Mouse (Mus musculus): ENCODE results near the gene Zmiz2. TPM values are rescaled to one million over a fixed set of nuclear protein-coding genes. Genes with fewer than 3 reads are reported as not detected.
A peak's percentile ranks its signal among the peaks of the same experiment; 100 is the strongest.
"Not testable (repeated sequence)": the region's sequence is repeated elsewhere in the genome, so short reads cannot be mapped to it uniquely, and the experiment has no call there.

Zmiz2 gene
- polyA plus RNA-seq, 1 experiment from 2014 or later, result 7.3 TPM

DNA sequence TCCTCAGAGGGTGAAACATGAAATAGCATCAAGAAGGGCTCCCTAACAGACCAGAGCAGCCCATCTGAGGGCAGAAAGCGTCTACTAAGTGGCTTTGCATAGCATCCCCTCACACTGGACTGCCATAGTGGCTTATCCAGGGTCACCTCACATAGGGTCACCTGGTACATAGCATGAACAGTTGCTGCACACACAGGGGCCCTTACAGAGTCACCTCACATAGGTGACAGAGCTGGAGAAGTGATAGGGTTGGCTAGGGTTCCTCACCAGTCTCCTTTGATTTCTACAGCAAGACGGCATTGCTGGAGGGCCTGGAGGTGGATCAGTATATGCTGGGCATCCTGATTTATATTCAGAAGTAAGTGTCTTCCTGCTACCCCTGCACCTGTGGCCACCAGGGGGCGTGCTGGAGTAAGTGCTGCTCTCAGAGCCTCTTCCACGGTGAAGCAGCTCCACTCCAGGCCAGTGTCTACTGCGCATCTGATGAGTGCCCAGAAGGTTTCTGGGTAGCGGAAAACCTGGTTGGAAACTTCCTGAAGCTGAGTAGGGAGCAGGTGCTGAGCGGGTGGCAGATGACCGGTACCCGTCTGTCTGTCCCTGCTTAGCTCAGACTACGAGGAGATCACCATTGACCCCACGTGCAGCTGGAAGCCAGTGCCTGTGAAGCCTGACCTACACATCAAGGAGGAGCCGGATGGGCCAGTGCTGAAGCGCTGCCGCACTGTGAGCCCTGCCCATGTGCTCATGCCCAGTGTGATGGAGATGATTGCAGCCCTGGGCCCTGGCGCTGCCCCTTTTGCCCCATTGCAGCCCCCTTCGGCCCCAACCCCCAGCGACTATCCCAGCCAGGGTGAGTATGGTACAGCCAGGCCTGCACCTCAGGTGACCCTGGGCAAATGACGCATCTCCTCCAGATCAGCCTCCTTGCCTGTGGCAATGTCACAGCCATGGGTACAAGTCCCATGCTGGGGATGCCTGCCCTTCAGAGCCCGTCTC is 13.9 kb downstream of the Zmiz2 start:
- Histone ChIP-seq H3K9ac (no peak overlapping the region), H3K4me3 (no peak overlapping the region), H3K27me3 (replicated peaks) (no peaks in the 10 kb centered on the region), H3K36me3 (peaks cover 78% of the 10 kb centered on the region), H3K9me3 (no peaks in the 10 kb centered on the region), H3K4me2 (no peak overlapping the region), H3K4me1 (peaks cover 36% of the 10 kb centered on the region), H3K27ac (replicated peaks) (no peak overlapping the region)
- ATAC-seq (ENCODE audit: extremely low read depth, insufficient number of reproducible peaks, low FRiP score, low TSS enrichment), result no peak
- 85% methylated on average over 19 of the region's 19 CpGs for WGBS

DNA sequence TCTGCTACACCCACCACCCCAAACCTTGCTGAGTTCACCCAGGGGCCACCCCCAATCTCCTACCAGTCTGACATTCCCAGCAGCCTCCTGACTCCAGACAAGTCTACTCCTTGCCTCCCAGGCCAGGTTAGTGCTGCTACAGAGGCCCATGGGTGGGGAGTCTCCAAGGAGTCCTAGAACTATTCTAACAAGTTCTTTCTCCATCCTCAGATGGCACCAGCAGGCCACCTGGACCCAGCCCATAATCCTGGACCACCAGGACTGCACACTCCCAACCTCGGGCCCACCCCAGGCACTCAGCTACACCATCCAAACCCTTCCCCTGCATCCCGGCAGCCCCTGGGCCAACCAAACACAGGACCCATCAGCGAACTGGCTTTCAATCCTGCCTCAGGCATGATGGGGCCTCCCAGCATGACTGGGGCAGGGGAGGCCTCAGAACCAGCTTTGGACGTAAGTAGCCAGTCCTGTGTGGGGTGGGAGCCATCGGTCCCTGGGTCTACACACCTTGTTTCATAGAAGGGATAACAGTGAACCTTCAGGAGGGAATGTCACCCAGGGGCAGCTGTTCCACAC is 15.0 kb downstream of the Zmiz2 start:
- 90% methylated on average over 5 of the region's 5 CpGs for WGBS
- no peak overlapping the region for H3K9ac ChIP-seq

DNA sequence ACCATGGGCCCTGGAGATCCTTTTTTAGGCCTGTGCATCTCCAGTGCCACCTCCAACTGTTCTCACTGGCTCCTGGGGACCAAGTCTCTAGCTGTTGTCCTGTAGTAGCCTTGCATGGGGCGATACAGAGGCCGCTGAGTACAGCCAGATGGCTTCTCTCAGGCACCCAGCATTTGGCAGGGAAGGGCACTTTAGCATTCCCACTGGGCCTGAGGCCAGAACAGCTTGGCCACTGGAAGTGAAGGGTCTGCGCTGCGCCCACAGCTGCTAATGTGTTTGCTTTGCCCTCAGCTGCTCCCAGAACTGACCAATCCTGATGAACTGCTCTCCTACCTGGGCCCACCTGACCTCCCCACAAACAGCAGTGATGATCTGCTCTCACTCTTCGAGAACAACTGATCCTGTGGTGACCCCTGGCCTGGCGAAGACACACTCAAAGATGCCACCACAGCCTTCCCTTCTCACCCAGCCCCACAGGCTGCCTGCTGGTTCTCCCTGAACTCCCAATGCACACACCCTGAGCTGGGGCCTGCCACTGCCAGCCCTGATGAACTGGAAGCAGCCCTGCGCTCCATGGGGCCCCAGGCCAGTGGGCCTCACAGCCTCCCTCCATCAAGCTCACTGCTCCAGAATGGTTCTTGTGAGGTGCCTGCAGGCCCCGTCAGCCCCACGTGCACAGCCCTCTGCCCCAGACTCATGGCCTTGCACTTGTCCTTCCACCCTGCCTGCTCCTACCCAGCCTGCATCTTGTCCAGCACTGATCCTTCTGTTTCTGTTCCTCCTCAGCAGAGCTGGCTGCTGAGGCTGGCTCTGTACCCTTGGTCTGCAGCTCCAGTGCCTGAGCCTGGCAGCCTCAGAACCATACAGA is 16.1 kb downstream of the Zmiz2 start:
- Histone ChIP-seq H3K27ac (replicated peaks) (peak overlapping the region; percentile 91), H3K9me3 (no peaks in the 10 kb centered on the region), H3K36me3 (peaks cover 57% of the 10 kb centered on the region), H3K4me3 (no peak overlapping the region), H3K4me2 (no peak overlapping the region), H3K4me1 (peaks cover 36% of the 10 kb centered on the region), H3K9ac (peak overlapping the region; percentile 54), H3K27me3 (replicated peaks) (no peaks in the 10 kb centered on the region)
- ATAC-seq (ENCODE audit: extremely low read depth, insufficient number of reproducible peaks, low FRiP score, low TSS enrichment), result no peak
- WGBS, result 72% methylated on average over 9 of the region's 9 CpGs

More for the DNA sequence above, 15.0 kb downstream of the Zmiz2 start:
- no peak for ATAC-seq (ENCODE audit: extremely low read depth, insufficient number of reproducible peaks, low FRiP score, low TSS enrichment)
- H3K27me3 ChIP-seq (replicated peaks), result no peaks in the 10 kb centered on the region
- H3K27ac ChIP-seq (replicated peaks), result no peak overlapping the region
- H3K4me1 ChIP-seq, result peaks cover 36% of the 10 kb centered on the region
- no peak overlapping the region for H3K4me3 ChIP-seq
- H3K9me3 ChIP-seq, result no peaks in the 10 kb centered on the region
- no peak overlapping the region for H3K4me2 ChIP-seq
- peaks cover 67% of the 10 kb centered on the region for H3K36me3 ChIP-seq

DNA sequence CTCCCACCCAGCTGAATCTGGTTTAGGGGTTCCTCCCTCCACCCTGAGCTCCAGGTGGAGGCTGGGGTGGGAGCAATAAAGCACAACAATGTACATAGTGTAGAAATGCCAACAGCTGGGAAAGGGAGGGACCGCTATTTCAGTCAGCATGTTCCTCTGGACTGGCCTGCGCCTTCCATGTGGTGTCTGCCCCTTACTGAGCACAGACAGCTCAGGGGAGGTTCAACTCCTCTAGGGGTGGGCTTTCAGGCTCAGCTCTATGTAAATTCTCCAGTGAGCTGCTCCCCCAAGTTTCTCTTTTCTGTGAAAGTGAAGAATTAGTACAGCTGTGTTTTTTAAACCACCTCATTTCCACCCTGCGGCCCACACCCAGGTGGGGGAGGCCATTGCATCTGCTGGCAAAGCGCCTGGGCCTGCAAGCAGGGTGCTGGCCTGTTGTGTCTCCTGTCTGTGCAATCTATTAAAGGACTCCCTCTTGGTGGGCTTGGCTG is 16.8 kb downstream of the Zmiz2 start:
- Histone ChIP-seq H3K27me3 (replicated peaks) (no peaks in the 10 kb centered on the region), H3K9me3 (no peaks in the 10 kb centered on the region), H3K9ac (peak overlapping the region; percentile 65), H3K27ac (replicated peaks) (peak overlapping the region; percentile 91), H3K4me1 (peaks cover 36% of the 10 kb centered on the region), H3K36me3 (peaks cover 50% of the 10 kb centered on the region), H3K4me3 (no peak overlapping the region), H3K4me2 (no peak overlapping the region)
- 54% methylated on average over 4 of the region's 4 CpGs for WGBS
- no peak for ATAC-seq (ENCODE audit: extremely low read depth, insufficient number of reproducible peaks, low FRiP score, low TSS enrichment)

DNA sequence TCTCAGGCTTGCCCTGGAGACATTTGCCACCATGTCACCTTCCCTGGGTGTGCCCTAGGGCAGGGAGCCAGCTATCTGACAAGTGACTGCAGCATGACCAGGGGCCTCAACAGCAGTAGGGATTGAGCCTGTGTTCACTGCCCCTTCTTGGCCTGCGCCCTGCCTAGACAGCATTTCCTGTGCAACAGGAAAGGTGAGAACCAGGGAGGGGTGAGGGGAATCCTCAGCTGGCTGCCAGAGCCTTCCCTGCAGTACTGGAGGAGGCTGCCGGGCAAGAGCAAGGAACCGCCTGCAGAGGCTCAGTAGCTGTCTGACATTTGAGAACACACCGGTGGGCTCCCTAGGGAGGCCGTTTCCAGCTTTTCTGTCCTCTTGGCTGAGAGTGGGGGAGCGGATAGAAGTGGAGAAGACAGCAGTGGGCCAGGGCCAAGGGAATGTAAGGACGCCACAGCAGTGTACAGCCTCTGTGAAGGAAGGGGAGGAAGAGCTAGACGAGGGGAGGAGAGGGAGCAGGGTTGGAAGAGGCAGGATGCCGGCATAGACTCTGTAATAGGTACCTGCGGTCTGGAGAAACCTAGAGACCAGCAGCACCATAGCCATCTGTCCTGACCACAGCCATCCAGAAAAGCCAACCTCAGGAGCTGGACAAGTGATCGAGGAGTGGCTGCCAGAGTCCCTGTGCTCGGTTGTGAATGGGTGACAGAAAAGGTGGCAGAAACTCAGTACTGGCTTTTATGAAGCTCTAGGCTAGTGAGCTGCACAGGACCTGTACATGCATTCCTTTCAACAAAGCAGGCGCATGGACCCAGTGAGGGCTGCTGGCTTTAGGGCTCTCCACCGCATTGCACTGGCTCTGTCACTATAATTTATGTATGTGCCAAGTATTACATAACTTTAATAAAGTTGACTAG is 17.6 kb downstream of the Zmiz2 start:
- Histone ChIP-seq H3K36me3 (peaks cover 41% of the 10 kb centered on the region), H3K4me2 (peak overlapping the region; percentile 32), H3K9me3 (no peaks in the 10 kb centered on the region), H3K4me1 (peaks cover 37% of the 10 kb centered on the region), H3K9ac (peak overlapping the region; percentile 70), H3K4me3 (no peak overlapping the region), H3K27ac (replicated peaks) (peak overlapping the region; percentile 91), H3K27me3 (replicated peaks) (no peaks in the 10 kb centered on the region)
- peak; percentile 56 for ATAC-seq (ENCODE audit: extremely low read depth, insufficient number of reproducible peaks, low FRiP score, low TSS enrichment)
- 27% methylated on average over 14 of the region's 14 CpGs for WGBS

DNA sequence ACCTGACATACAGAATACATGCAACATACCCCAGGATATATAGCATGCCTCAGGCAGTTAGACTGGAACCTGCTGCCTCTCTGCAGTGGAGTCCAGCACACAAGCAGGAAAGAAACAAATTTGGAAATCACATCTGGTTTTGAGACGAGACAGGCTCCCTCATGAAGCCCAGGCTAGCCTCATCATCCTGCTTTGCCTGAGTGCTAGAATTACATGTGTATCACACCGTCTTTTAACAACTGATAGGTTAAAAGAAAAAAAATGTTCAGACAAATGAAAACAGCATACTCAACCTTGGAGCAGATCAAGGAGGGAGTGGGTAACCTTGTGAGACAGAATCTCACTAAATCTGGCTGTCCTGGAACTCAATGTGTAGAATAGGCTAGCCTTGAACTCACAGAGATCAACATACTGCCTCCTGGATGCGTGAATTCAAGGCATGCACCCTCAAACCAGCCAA is 18.3 kb downstream of the Zmiz2 start:
- no peak overlapping the region for H3K4me3 ChIP-seq
- H3K27ac ChIP-seq (replicated peaks), result peak overlapping the region; percentile 91
- peak overlapping the region; percentile 70; the same call in 1 of the 2 replicates for H3K9ac ChIP-seq
- H3K4me1 ChIP-seq, result peaks cover 39% of the 10 kb centered on the region
- 85% methylated on average over 3 of the region's 3 CpGs for WGBS
- ATAC-seq (ENCODE audit: extremely low read depth, insufficient number of reproducible peaks, low FRiP score, low TSS enrichment), result no peak
- H3K9me3 ChIP-seq, result no peaks in the 10 kb centered on the region
- no peak overlapping the region for H3K4me2 ChIP-seq
- no peaks in the 10 kb centered on the region for H3K27me3 ChIP-seq (replicated peaks)
- peaks cover 34% of the 10 kb centered on the region for H3K36me3 ChIP-seq

DNA sequence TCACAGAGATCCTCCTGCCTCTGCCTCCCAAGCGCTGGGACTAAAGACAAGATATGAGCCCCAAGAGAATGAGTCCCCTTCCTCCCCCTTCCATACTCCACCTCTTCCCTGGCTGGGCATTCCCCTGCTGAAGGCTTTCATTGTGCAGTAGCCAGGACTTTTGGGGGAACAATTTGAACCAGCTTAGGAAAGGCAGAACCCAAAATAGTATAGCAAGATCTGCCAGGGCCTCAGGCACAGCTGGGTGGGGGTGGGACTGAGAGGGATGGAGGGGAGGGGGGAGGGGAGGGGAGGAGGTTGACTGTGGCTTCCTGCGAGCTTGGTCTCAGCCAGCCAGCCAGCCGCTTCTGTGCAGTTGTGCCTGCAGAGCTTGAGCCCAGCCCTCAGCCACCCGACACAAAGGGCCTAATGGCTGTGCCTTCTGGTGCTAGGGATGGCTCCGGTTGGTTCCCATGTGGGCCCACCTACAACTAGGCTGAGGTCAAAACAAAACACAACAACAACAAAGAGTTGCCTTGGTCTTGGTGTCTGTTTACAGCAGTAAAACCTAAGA is 21.3 kb downstream of the Zmiz2 start:
- WGBS, result 46% methylated on average over 5 of the region's 5 CpGs
- H3K27ac ChIP-seq (replicated peaks), result no peak overlapping the region
- no peak overlapping the region for H3K4me3 ChIP-seq
- H3K36me3 ChIP-seq, result peaks cover 5% of the 10 kb centered on the region
- no peaks in the 10 kb centered on the region for H3K27me3 ChIP-seq (replicated peaks)
- H3K4me1 ChIP-seq, result peaks cover 33% of the 10 kb centered on the region
- no peaks in the 10 kb centered on the region for H3K9me3 ChIP-seq
- no peak overlapping the region for H3K9ac ChIP-seq
- no peak for ATAC-seq (ENCODE audit: extremely low read depth, insufficient number of reproducible peaks, low FRiP score, low TSS enrichment)
- H3K4me2 ChIP-seq, result no peak overlapping the region

DNA sequence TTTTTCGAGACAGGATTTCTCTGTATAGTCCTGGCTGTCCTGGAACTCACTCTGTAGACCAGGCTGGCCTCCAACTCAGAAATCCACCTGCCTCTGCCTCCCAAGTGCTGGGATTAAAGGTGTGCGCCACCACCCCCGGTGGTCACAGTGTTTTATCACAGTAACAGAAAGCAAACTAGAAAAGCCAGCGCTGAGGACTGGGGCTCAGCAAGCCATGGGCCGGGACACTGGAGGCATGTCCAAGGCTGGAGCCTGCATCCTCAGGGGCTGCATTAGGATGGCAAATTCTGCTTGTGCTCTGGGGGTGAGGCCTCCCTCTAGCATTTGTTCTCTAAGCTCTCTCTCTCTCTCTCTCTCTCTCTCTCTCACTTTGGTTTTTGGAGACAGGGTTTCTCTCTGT is 21.9 kb downstream of the Zmiz2 start:
- H3K4me2 ChIP-seq; H3K4me3 ChIP-seq; H3K36me3 ChIP-seq; ATAC-seq (ENCODE audit: extremely low read depth, insufficient number of reproducible peaks, low FRiP score, low TSS enrichment); H3K27me3 ChIP-seq (replicated peaks); H3K9me3 ChIP-seq; H3K27ac ChIP-seq (replicated peaks); H3K9ac ChIP-seq: not testable (repeated sequence)
- 85% methylated on average over 5 of the region's 5 CpGs for WGBS
- peaks cover 28% of the 10 kb centered on the region for H3K4me1 ChIP-seq

DNA sequence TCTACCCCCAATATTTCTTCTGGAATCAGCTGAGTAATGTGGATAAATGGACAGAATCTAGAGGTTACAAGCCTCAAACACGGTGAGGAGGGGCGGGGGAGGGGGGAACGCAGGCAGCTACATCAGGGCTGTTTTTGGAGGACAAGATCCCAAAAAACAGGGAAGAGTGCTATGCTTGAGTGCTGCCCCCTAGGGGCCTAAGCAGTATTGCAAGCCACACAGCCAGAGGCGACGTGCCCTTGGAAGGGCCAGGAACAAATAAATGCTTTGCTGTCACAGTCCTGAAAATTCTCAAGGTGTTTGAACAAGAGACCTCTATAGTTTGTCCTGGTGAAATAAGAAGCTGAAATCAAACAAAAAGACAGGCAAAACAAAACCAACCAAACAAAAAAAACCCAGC is 22.8 kb downstream of the Zmiz2 start:
- H3K4me1 ChIP-seq, result peaks cover 19% of the 10 kb centered on the region
- no peak for ATAC-seq (ENCODE audit: extremely low read depth, insufficient number of reproducible peaks, low FRiP score, low TSS enrichment)
- no peak overlapping the region for H3K4me3 ChIP-seq
- H3K4me2 ChIP-seq, result no peak overlapping the region
- H3K27ac ChIP-seq (replicated peaks), result no peak overlapping the region
- no peaks in the 10 kb centered on the region for H3K36me3 ChIP-seq
- H3K9ac ChIP-seq, result no peak overlapping the region
- no peaks in the 10 kb centered on the region for H3K27me3 ChIP-seq (replicated peaks)
- 5% methylated on average over 5 of the region's 5 CpGs for WGBS
- no peaks in the 10 kb centered on the region for H3K9me3 ChIP-seq

DNA sequence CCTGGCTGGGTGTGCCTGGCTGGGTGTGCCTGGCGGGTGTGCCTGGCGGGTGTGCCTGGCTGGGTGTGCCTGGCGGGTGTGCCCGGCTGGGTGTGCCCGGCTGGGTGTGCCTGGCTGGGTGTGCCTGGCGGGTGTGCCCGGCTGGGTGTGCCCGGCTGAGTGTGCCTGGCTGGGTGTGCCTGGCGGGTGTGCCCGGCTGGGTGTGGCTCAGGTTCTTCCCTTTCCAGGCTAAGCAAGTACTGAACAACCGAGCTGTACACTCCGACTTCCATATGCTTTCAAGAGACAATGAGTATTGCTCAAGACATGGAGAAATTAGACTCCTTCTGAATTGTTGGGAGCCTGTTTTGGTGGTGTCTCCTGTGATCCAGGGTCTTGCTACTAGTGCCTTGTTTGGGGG is 24.4 kb downstream of the Zmiz2 start:
- no peak overlapping the region for H3K4me3 ChIP-seq
- H3K36me3 ChIP-seq, result peaks cover 14% of the 10 kb centered on the region
- peaks cover 27% of the 10 kb centered on the region for H3K4me1 ChIP-seq
- no peak overlapping the region for H3K9ac ChIP-seq
- H3K9me3 ChIP-seq, result no peaks in the 10 kb centered on the region
- ATAC-seq (ENCODE audit: extremely low read depth, insufficient number of reproducible peaks, low FRiP score, low TSS enrichment), result no peak
- no peak overlapping the region for H3K4me2 ChIP-seq
- 94% methylated on average over 11 of the region's 12 CpGs for WGBS
- no peaks in the 10 kb centered on the region for H3K27me3 ChIP-seq (replicated peaks)
- no peak overlapping the region for H3K27ac ChIP-seq (replicated peaks)
